Comparison of ENCODE assay signal across 9 mouse cellular contexts in genomic region chr6:81987010-81987409, GRCm38 (mm10). TPM values are rescaled to one million over a fixed set of nuclear protein-coding genes. Genes with fewer than 3 reads are reported as not detected.
DNase-seq lines count a peak whose midpoint lies in the region; ATAC-seq and TF ChIP-seq lines count a peak whose summit lies in the region.
"Had no signal": no experiment of that assay in that cellular context is flagged by ENCODE, and none has a peak within 500 bp of the region (broad histone marks: within the 10 kb centered on the region; RNA-seq: fewer than 3 reads in every experiment).

No protein-coding gene starts in this region.

- CTCF ChIA-PET in Patski (lab: Charles Lee) = interaction anchor here (0.6 to 7.1 kb wide), 21 partner anchors 11 to 141 kb away, joined by 3 to 73 read pairs (median 6); partner anchors contain the start of gene Eva1a

- no peak overlapping the region for H3K4me2 ChIP-seq in hindbrain, embryonic 15.5 days
- H3K4me2 ChIP-seq: liver, embryonic 15.5 days had no signal

- WGBS in hindbrain, embryonic 15.5 days = under 1% methylated on average over 9 of the region's 9 CpGs

- H3K27me3 ChIP-seq in Patski = no peaks in the 10 kb centered on the region
- H3K27me3 ChIP-seq in hindbrain, embryonic 15.5 days = 0 out of 2 replicates have a peak, but pooled peaks cover 3% of the 10 kb centered on the region
- H3K27me3 ChIP-seq: liver, embryonic 15.5 days had no signal

- H3K36me3 ChIP-seq in hindbrain, embryonic 15.5 days = no peaks in the 10 kb centered on the region
- H3K36me3 ChIP-seq: liver, embryonic 15.5 days had no signal

- H3K4me3 ChIP-seq in hindbrain, embryonic 15.5 days = no peak overlapping the region
- H3K4me3 ChIP-seq: liver, embryonic 15.5 days had no signal

- no peaks in the 10 kb centered on the region; the same call in none of the 2 replicates for H3K4me1 ChIP-seq in hindbrain, embryonic 15.5 days (replicated peaks)
- H3K4me1 ChIP-seq: liver, embryonic 15.5 days had no signal

- peak; percentile 96 for TF ChIP-seq CTCF in Patski (IDR thresholded peaks at IDR 0.05)

- ATAC-seq in Patski = peak; percentile 59
- peak; percentile 31 for ATAC-seq in hindbrain, embryonic 15.5 days (ENCODE audit: low FRiP score, low read depth)

- in situ Hi-C loops in Patski (cut with MboI; ENCODE audit: low pct_unique_long_range_greater_than_20kb) = loop anchor here (5.0 kb wide), 3 partner anchors 55 to 905 kb away; partner anchors contain the start of gene Eva1a

- H3K9me3 ChIP-seq in hindbrain, embryonic 15.5 days = no peaks in the 10 kb centered on the region
- H3K9me3 ChIP-seq: liver, embryonic 15.5 days had no signal

- no peak overlapping the region for H3K27ac ChIP-seq in hindbrain, embryonic 15.5 days (replicated peaks)
- H3K27ac ChIP-seq: liver, embryonic 15.5 days had no signal

- peak; percentile 58 for DNase-seq in Patski (ENCODE audit: low read depth, low spot score)
- peak; percentile 66 for DNase-seq in cerebellum, adult 9-10 months
- DNase-seq in frontal cortex, postnatal 14 days (ENCODE audit: low spot score in 2 of 2) = peak; percentile 70 to 80
- peak; percentile 68 to 89 for DNase-seq in layer of hippocampus, postnatal 25 days (ENCODE audit: extremely low spot score in 1 of 2, low spot score in 1 of 2)
- DNase-seq in lung, postnatal 36 days = peak; percentile 93
- DNase-seq in retina, postnatal 7 days (ENCODE audit: low read depth, low spot score) = peak; percentile 67
- DNase-seq in thymus, postnatal 36 days = peak; percentile 50 to 55

- POLR2A ChIA-PET in Patski (lab: Charles Lee) = interaction anchor here (0.7 to 3.7 kb wide), 8 partner anchors 20 to 769 kb away, joined by 3 to 31 read pairs (median 5); partner anchors contain the start of gene Eva1a

- no peak overlapping the region for H3K9ac ChIP-seq in hindbrain, embryonic 15.5 days
- H3K9ac ChIP-seq: liver, embryonic 15.5 days had no signal

RNA-seq across cellular contexts. Expression of gene Mrpl19, which starts 21.3 kb away (rescaled TPM):
- polyA plus RNA-seq in Patski (2021) = 46.7 TPM
- polyA plus RNA-seq in hindbrain, embryonic 15.5 days (2015; fragmentation: Nextera tagmentation; extraction: Ambion mirVana) = 42.8 and 43.4 TPM in 2 replicates
- 10 to 100 TPM; 28.4 to 36.7 TPM for total RNA-seq in layer of hippocampus, postnatal 25 days (2021)

RNA-seq across cellular contexts. Expression of gene Eva1a, which starts 53.8 kb away (rescaled TPM):
- 48.0 TPM for polyA plus RNA-seq in Patski (2021)
- polyA plus RNA-seq in hindbrain, embryonic 15.5 days (2015; fragmentation: Nextera tagmentation; extraction: Ambion mirVana) = 0.49 and 0.60 TPM in 2 replicates
- 10 to 100 TPM; 14.6 to 16.9 TPM for total RNA-seq in layer of hippocampus, postnatal 25 days (2021)

Comparison
In these comparisons a context has a peak if more than half of its experiments do, and no peak if none do; other contexts are left out.
1. RNA of gene Eva1a, which starts 53.8 kb away (polyA plus RNA-seq): 48.0 TPM in Patski (single experiment); 0.49 to 0.60 TPM in hindbrain, embryonic 15.5 days; every median in the first group is over 10 times any median in the second.
2. Peak in every context shown above with its lines, with median percentiles within 50 percentile points of each other: DNase-seq.